Mouse (Mus musculus) hindbrain, embryonic 11.5 days (tissue): ENCODE measurements at regions not wholly inside any gene's neighbourhood (a gene's known extent, or its start where the extent isn't known, plus 50 kb on each side); places are given as distances from the start of the nearest gene placed in this dataset.

Source experiments
- ATAC-seq: fragments of 200-750 bp; cut with Nextera tagmentation; 2 replicates; pipeline ENCODE4 v1.8.0; 2017; ENCODE audit warnings: mild to moderate bottlenecking, moderate TSS enrichment, moderate library complexity; ENCODE audit not compliant: low FRiP score
- DNase-seq: peaks from one replicate; pipeline ENCODE4 v3.0.0-alpha.2; 2015; ENCODE audit warnings: low spot score
- H3K27ac ChIP-seq: fragments of 300-500 bp; sonication (generic); 2 replicates; pipeline ENCODE4 v1.5.1; 2014; ENCODE audit warnings: mild to moderate bottlenecking, low read depth, low read length
- H3K27me3 ChIP-seq: fragments of 300-500 bp; sonication (generic); 2 replicates; pipeline ENCODE4 v1.6.1; 2014; ENCODE audit warnings: mild to moderate bottlenecking, low read length, moderate library complexity, mixed read lengths; ENCODE audit not compliant: control insufficient read depth, insufficient read depth
- H3K36me3 ChIP-seq: fragments of 300-500 bp; sonication (generic); 2 replicates; pipeline ENCODE4 v1.6.1; 2014; ENCODE audit warnings: mild to moderate bottlenecking, low read length, moderate library complexity, mixed read lengths; ENCODE audit not compliant: control insufficient read depth, insufficient read depth
- H3K4me1 ChIP-seq: fragments of 300-500 bp; sonication (generic); replicated peaks from 2 replicates; pipeline ENCODE4 v1.6.1; 2014; ENCODE audit warnings: low read length, mixed read lengths; ENCODE audit not compliant: control insufficient read depth, insufficient read depth
- H3K4me2 ChIP-seq: fragments of 300-500 bp; sonication (generic); replicated peaks from 2 replicates; pipeline ENCODE4 v1.6.1; 2014; ENCODE audit warnings: mild to moderate bottlenecking, low read depth, low read length
- H3K4me3 ChIP-seq: fragments of 300-500 bp; sonication (generic); 2 replicates; pipeline ENCODE4 v1.5.1; 2014; ENCODE audit warnings: low read depth, low read length
- H3K9ac ChIP-seq: fragments of 300-500 bp; sonication (generic); 2 replicates; pipeline ENCODE4 v1.6.1; 2014; ENCODE audit warnings: low read depth, low read length
- H3K9me3 ChIP-seq: fragments of 300-500 bp; sonication (generic); 2 replicates; pipeline ENCODE4 v1.6.1; 2016; ENCODE audit warnings: low read length; ENCODE audit not compliant: control insufficient read depth
- WGBS: fragments of 180-500 bp; shearing (Covaris S2); extraction: QIAGEN DNeasy Blood & Tissue Kit; methylation state at CpG from one replicate; pipeline ENCODE4 v1.1.7; 2014; 5-methylcytosine and 5-hydroxymethylcytosine counted together

GRCm38 (mm10) chr13:103539577-103539976 lies 205.3 kb upstream of the Mast4 start:
- Histone ChIP-seq H3K27me3 (no peaks in the 10 kb centered on the region), H3K4me1 (no peaks in the 10 kb centered on the region), H3K36me3 (no peaks in the 10 kb centered on the region), H3K4me2 (no peak overlapping the region), H3K9ac (no peak overlapping the region), H3K9me3 (no peaks in the 10 kb centered on the region), H3K27ac (no peak overlapping the region), H3K4me3 (no peak overlapping the region)
- WGBS: 92% methylated on average over 10 of the region's 10 CpGs
- ATAC-seq: no peak
- no peak for DNase-seq

GRCm38 (mm10) chr13:103513825-103514224 lies 179.5 kb upstream of the Mast4 start:
- Histone ChIP-seq H3K4me1 (no peaks in the 10 kb centered on the region), H3K4me3 (no peak overlapping the region), H3K4me2 (no peak overlapping the region), H3K27ac (no peak overlapping the region), H3K9me3 (no peaks in the 10 kb centered on the region), H3K27me3 (no peaks in the 10 kb centered on the region), H3K9ac (no peak overlapping the region), H3K36me3 (no peaks in the 10 kb centered on the region)
- 75% methylated on average over 1 of the region's 1 CpGs for WGBS
- ATAC-seq: no peak
- DNase-seq: no peak

- Histone ChIP-seq H3K9me3 (no peaks in the 10 kb centered on the region), H3K36me3 (no peaks in the 10 kb centered on the region), H3K4me3 (no peak overlapping the region), H3K4me2 (no peak overlapping the region), H3K27me3 (no peaks in the 10 kb centered on the region), H3K4me1 (no peaks in the 10 kb centered on the region), H3K9ac (no peak overlapping the region), H3K27ac (no peak overlapping the region)
- WGBS: 93% methylated on average over 7 of the region's 7 CpGs
- DNase-seq: no peak
- ATAC-seq: no peak
Measured at GRCm38 (mm10) chr13:103512476-103512875, 178.2 kb upstream of the Mast4 start.

GRCm38 (mm10) chr13:103504987-103505386 lies 170.7 kb upstream of the Mast4 start:
- no peak overlapping the region for H3K9ac ChIP-seq
- H3K27ac ChIP-seq: no peak overlapping the region
- no peaks in the 10 kb centered on the region for H3K36me3 ChIP-seq
- no peaks in the 10 kb centered on the region for H3K4me1 ChIP-seq
- no peak for ATAC-seq
- DNase-seq: no peak
- H3K27me3 ChIP-seq: no peaks in the 10 kb centered on the region
- H3K4me2 ChIP-seq: no peak overlapping the region
- 75% methylated on average over 7 of the region's 7 CpGs for WGBS
- H3K4me3 ChIP-seq: no peak overlapping the region
- H3K9me3 ChIP-seq: no peaks in the 10 kb centered on the region

GRCm38 (mm10) chr13:103499376-103499775 lies 165.1 kb upstream of the Mast4 start:
- ATAC-seq (no peak), DNase-seq (no peak)
- Histone ChIP-seq H3K4me1 (no peaks in the 10 kb centered on the region), H3K36me3 (no peaks in the 10 kb centered on the region), H3K9ac (no peak overlapping the region), H3K9me3 (no peaks in the 10 kb centered on the region), H3K27me3 (no peaks in the 10 kb centered on the region), H3K27ac (no peak overlapping the region), H3K4me2 (no peak overlapping the region), H3K4me3 (no peak overlapping the region)
- WGBS: 88% methylated on average over 8 of the region's 8 CpGs

- Histone ChIP-seq H3K9me3 (no peaks in the 10 kb centered on the region), H3K9ac (no peak overlapping the region), H3K27me3 (no peaks in the 10 kb centered on the region), H3K36me3 (no peaks in the 10 kb centered on the region), H3K4me2 (no peak overlapping the region), H3K27ac (no peak overlapping the region), H3K4me3 (no peak overlapping the region), H3K4me1 (no peaks in the 10 kb centered on the region)
- no peak for DNase-seq
- 87% methylated on average over 9 of the region's 9 CpGs for WGBS
- ATAC-seq: no peak
Measured at GRCm38 (mm10) chr13:103494371-103494770, 160.1 kb upstream of the Mast4 start.

- 80% methylated on average over 7 of the region's 7 CpGs for WGBS
- Histone ChIP-seq H3K4me1 (no peaks in the 10 kb centered on the region), H3K9me3 (no peaks in the 10 kb centered on the region), H3K27ac (no peak overlapping the region), H3K9ac (no peak overlapping the region), H3K36me3 (no peaks in the 10 kb centered on the region), H3K4me2 (no peak overlapping the region), H3K27me3 (no peaks in the 10 kb centered on the region), H3K4me3 (no peak overlapping the region)
- ATAC-seq: no peak
- no peak for DNase-seq
Measured at GRCm38 (mm10) chr13:103493567-103493966, 159.3 kb upstream of the Mast4 start.

GRCm38 (mm10) chr13:103490049-103490448 lies 155.8 kb upstream of the Mast4 start:
- H3K27me3 ChIP-seq: no peaks in the 10 kb centered on the region
- 49% methylated on average over 6 of the region's 6 CpGs for WGBS
- no peak overlapping the region for H3K4me2 ChIP-seq
- no peak overlapping the region for H3K9ac ChIP-seq
- DNase-seq (no peak), ATAC-seq (no peak)
- H3K4me3 ChIP-seq: no peak overlapping the region
- H3K36me3 ChIP-seq: no peaks in the 10 kb centered on the region
- no peaks in the 10 kb centered on the region for H3K4me1 ChIP-seq
- H3K27ac ChIP-seq: no peak overlapping the region
- no peaks in the 10 kb centered on the region for H3K9me3 ChIP-seq

GRCm38 (mm10) chr13:103484092-103484491 lies 149.8 kb upstream of the Mast4 start:
- ATAC-seq (no peak), DNase-seq (no peak)
- H3K36me3 ChIP-seq: no peaks in the 10 kb centered on the region
- H3K27me3 ChIP-seq: no peaks in the 10 kb centered on the region
- H3K9me3 ChIP-seq: no peaks in the 10 kb centered on the region
- H3K4me1 ChIP-seq: no peaks in the 10 kb centered on the region
- WGBS: 65% methylated on average over 5 of the region's 5 CpGs
- no peak overlapping the region for H3K4me2 ChIP-seq
- H3K27ac ChIP-seq: no peak overlapping the region
- no peak overlapping the region for H3K9ac ChIP-seq
- no peak overlapping the region for H3K4me3 ChIP-seq
